Mouse (Mus musculus) lung, embryonic 16.5 days (tissue): ENCODE results near the gene Kif28. TPM values are rescaled to one million over a fixed set of nuclear protein-coding genes. Genes with fewer than 3 reads are reported as not detected.
A peak's percentile ranks its signal among the peaks of the same experiment; 100 is the strongest.
"Not testable (repeated sequence)": the region's sequence is repeated elsewhere in the genome, so short reads cannot be mapped to it uniquely, and the experiment has no call there.

Experiments
- ATAC-seq: fragments of 200-750 bp; cut with Nextera tagmentation; 2 replicates; pipeline ENCODE4 v1.8.0; 2017; ENCODE audit warnings: low read depth, mild to moderate bottlenecking, moderate library complexity
- H3K27ac ChIP-seq: fragments of 300-500 bp; sonication (generic); 2 replicates; pipeline ENCODE4 v1.5.1; 2014; ENCODE audit warnings: mild to moderate bottlenecking, control low read depth, low read length
- H3K27me3 ChIP-seq: fragments of 300-500 bp; sonication (generic); 2 replicates; pipeline ENCODE4 v1.6.1; 2014; ENCODE audit warnings: low read depth, low read length, mixed read lengths; ENCODE audit not compliant: control insufficient read depth, insufficient read depth
- H3K36me3 ChIP-seq: fragments of 300-500 bp; sonication (generic); 2 replicates; pipeline ENCODE4 v1.6.1; 2014; ENCODE audit warnings: low read length; ENCODE audit not compliant: control insufficient read depth, insufficient read depth
- H3K4me1 ChIP-seq: fragments of 300-500 bp; sonication (generic); replicated peaks from 2 replicates; pipeline ENCODE4 v1.6.1; 2014; ENCODE audit warnings: low read length, mixed read lengths; ENCODE audit not compliant: control insufficient read depth, insufficient read depth
- H3K4me2 ChIP-seq: fragments of 300-500 bp; sonication (generic); 2 replicates; pipeline ENCODE4 v1.6.1; 2014; ENCODE audit warnings: low read depth, low read length, control low read depth
- H3K4me3 ChIP-seq: fragments of 300-500 bp; sonication (generic); 2 replicates; pipeline ENCODE4 v1.5.1; 2014; ENCODE audit warnings: mild to moderate bottlenecking, low read length, control low read depth
- H3K9ac ChIP-seq: fragments of 300-500 bp; sonication (generic); 2 replicates; pipeline ENCODE4 v1.6.1; 2014; ENCODE audit warnings: low read length, control low read depth
- H3K9me3 ChIP-seq: fragments of 300-500 bp; sonication (generic); 2 replicates; pipeline ENCODE4 v1.6.1; 2016; ENCODE audit warnings: low read length; ENCODE audit not compliant: control insufficient read depth
- WGBS: fragments of 180-500 bp; shearing (Covaris S2); extraction: QIAGEN DNeasy Blood & Tissue Kit; methylation state at CpG from one replicate; pipeline ENCODE4 v1.1.7; 2014; 5-methylcytosine and 5-hydroxymethylcytosine counted together
- polyA plus RNA-seq: library from polyadenylated mRNA; unstranded; fragments of >200 nt; fragmentation: Nextera tagmentation; extraction: Ambion mirVana; gene quantifications from 2 replicates; pipeline ENCODE4 v1.2.1, GENCODE M21; 2015

Gene Kif28
- polyA plus RNA-seq, 1 experiment from 2014 or later: not detected

- no peak overlapping the region for H3K27ac ChIP-seq
Observed at GRCm38 (mm10) chr1:179666971-179667370, 78.1 kb downstream of the Kif28 start.

GRCm38 (mm10) chr1:179664309-179664930 lies 80.7 kb downstream of the Kif28 start:
- H3K9me3 ChIP-seq: no peaks in the 10 kb centered on the region
- WGBS: 57% methylated on average over 4 of the region's 4 CpGs
- H3K4me2 ChIP-seq: no peak overlapping the region
- peaks cover 4% of the 10 kb centered on the region for H3K4me1 ChIP-seq
- no peaks in the 10 kb centered on the region for H3K27me3 ChIP-seq
- H3K27ac ChIP-seq: no peak overlapping the region
- no peak for ATAC-seq
- no peak overlapping the region for H3K9ac ChIP-seq
- H3K36me3 ChIP-seq: no peaks in the 10 kb centered on the region
- H3K4me3 ChIP-seq: no peak overlapping the region

More at GRCm38 (mm10) chr1:179666971-179667370, 78.1 kb downstream of the Kif28 start:
- peaks cover 4% of the 10 kb centered on the region for H3K4me1 ChIP-seq
- H3K27me3 ChIP-seq: no peaks in the 10 kb centered on the region
- no peak overlapping the region for H3K4me3 ChIP-seq
- ATAC-seq: no peak
- H3K36me3 ChIP-seq: no peaks in the 10 kb centered on the region
- WGBS: 64% methylated on average over 2 of the region's 2 CpGs
- no peaks in the 10 kb centered on the region for H3K9me3 ChIP-seq
- H3K4me2 ChIP-seq: no peak overlapping the region
- no peak overlapping the region; the same call in 1 of the 2 replicates for H3K9ac ChIP-seq

GRCm38 (mm10) chr1:179663065-179663464 lies 82.0 kb downstream of the Kif28 start:
- no peak for ATAC-seq
- Histone ChIP-seq H3K4me1 (no peaks in the 10 kb centered on the region), H3K27me3 (no peaks in the 10 kb centered on the region), H3K36me3 (no peaks in the 10 kb centered on the region), H3K4me2 (no peak overlapping the region), H3K9me3 (no peaks in the 10 kb centered on the region), H3K27ac (no peak overlapping the region), H3K9ac (no peak overlapping the region), H3K4me3 (no peak overlapping the region)
- WGBS: 82% methylated on average over 5 of the region's 5 CpGs

- ATAC-seq: no peak
- WGBS: 79% methylated on average over 5 of the region's 5 CpGs
Observed at GRCm38 (mm10) chr1:179651224-179651623, 93.8 kb downstream of the Kif28 start.

GRCm38 (mm10) chr1:179650284-179650683 lies 94.8 kb downstream of the Kif28 start:
- 0 out of 2 replicates have a peak, but pooled peaks cover 2% of the 10 kb centered on the region for H3K4me1 ChIP-seq
- no peaks in the 10 kb centered on the region for H3K9me3 ChIP-seq
- WGBS: 51% methylated on average over 4 of the region's 4 CpGs
- H3K36me3 ChIP-seq: no peaks in the 10 kb centered on the region
- no peaks in the 10 kb centered on the region for H3K27me3 ChIP-seq
- H3K27ac ChIP-seq: no peak overlapping the region
- 0 out of 2 replicates have a peak, but pooled peaks have one; percentile 26 for ATAC-seq
- H3K9ac ChIP-seq: no peak overlapping the region
- no peak overlapping the region for H3K4me3 ChIP-seq
- no peak overlapping the region for H3K4me2 ChIP-seq

More at GRCm38 (mm10) chr1:179651224-179651623, 93.8 kb downstream of the Kif28 start:
- Histone ChIP-seq H3K36me3 (no peaks in the 10 kb centered on the region), H3K4me2 (no peak overlapping the region), H3K27me3 (no peaks in the 10 kb centered on the region), H3K27ac (no peak overlapping the region), H3K4me3 (no peak overlapping the region), H3K9me3 (no peaks in the 10 kb centered on the region), H3K4me1 (0 out of 2 replicates have a peak, but pooled peaks cover 2% of the 10 kb centered on the region), H3K9ac (no peak overlapping the region)

- H3K27ac ChIP-seq: no peak overlapping the region
- no peak for ATAC-seq
- no peaks in the 10 kb centered on the region for H3K36me3 ChIP-seq
- H3K4me2 ChIP-seq: no peak overlapping the region
- no peak overlapping the region for H3K9ac ChIP-seq
- no peaks in the 10 kb centered on the region for H3K27me3 ChIP-seq
- 43% methylated on average over 3 of the region's 3 CpGs for WGBS
- no peaks in the 10 kb centered on the region for H3K9me3 ChIP-seq
- no peak overlapping the region for H3K4me3 ChIP-seq
- H3K4me1 ChIP-seq: 0 out of 2 replicates have a peak, but pooled peaks cover 2% of the 10 kb centered on the region
Observed at GRCm38 (mm10) chr1:179649324-179649723, 95.7 kb downstream of the Kif28 start.

- not testable (repeated sequence) for H3K9ac ChIP-seq, H3K4me3 ChIP-seq, H3K4me2 ChIP-seq, H3K36me3 ChIP-seq, H3K9me3 ChIP-seq, ATAC-seq, H3K4me1 ChIP-seq, H3K27ac ChIP-seq, H3K27me3 ChIP-seq
- WGBS: 30% methylated on average over 3 of the region's 5 CpGs
Observed at GRCm38 (mm10) chr1:179648678-179649077, 96.4 kb downstream of the Kif28 start.

GRCm38 (mm10) chr1:179645980-179646268 lies 99.1 kb downstream of the Kif28 start:
- no peak overlapping the region for H3K4me3 ChIP-seq
- H3K4me2 ChIP-seq: peak overlapping the region; percentile 46
- H3K27ac ChIP-seq: no peak overlapping the region
- H3K36me3 ChIP-seq: no peaks in the 10 kb centered on the region
- peak overlapping the region; percentile 51 for H3K9ac ChIP-seq
- H3K9me3 ChIP-seq: no peaks in the 10 kb centered on the region
- ATAC-seq: no peak
- H3K4me1 ChIP-seq: 0 out of 2 replicates have a peak, but pooled peaks cover 5% of the 10 kb centered on the region
- no peaks in the 10 kb centered on the region for H3K27me3 ChIP-seq
- 30% methylated on average over 4 of the region's 4 CpGs for WGBS
